Mouse (Mus musculus) testis, adult 2 months (tissue): ENCODE data around the gene Aacs.

ENCODE experiments used
- CTCF ChIP-seq: fragments of 200-500 bp; IDR thresholded peaks from 2 replicates; pipeline ENCODE4 v1.5.1; 2012; ENCODE audit warnings: low read depth, mild to moderate bottlenecking, inconsistent platforms, low read length, moderate library complexity; ENCODE audit not compliant: control insufficient read depth, insufficient read depth, insufficient replicate concordance
- POLR2A ChIP-seq: fragments of 200-500 bp; IDR thresholded peaks from 2 replicates; pipeline ENCODE4 v1.6.1; 2012; ENCODE audit warnings: low read depth, mild to moderate bottlenecking, inconsistent platforms, low read length, moderate library complexity; ENCODE audit not compliant: control insufficient read depth

- TF ChIP-seq CTCF (no peak), POLR2A (no peak)
Measured at GRCm38 (mm10) chr5:125515006-125515405, 39.4 kb downstream of the Aacs start.
